In the genomic region with DNA sequence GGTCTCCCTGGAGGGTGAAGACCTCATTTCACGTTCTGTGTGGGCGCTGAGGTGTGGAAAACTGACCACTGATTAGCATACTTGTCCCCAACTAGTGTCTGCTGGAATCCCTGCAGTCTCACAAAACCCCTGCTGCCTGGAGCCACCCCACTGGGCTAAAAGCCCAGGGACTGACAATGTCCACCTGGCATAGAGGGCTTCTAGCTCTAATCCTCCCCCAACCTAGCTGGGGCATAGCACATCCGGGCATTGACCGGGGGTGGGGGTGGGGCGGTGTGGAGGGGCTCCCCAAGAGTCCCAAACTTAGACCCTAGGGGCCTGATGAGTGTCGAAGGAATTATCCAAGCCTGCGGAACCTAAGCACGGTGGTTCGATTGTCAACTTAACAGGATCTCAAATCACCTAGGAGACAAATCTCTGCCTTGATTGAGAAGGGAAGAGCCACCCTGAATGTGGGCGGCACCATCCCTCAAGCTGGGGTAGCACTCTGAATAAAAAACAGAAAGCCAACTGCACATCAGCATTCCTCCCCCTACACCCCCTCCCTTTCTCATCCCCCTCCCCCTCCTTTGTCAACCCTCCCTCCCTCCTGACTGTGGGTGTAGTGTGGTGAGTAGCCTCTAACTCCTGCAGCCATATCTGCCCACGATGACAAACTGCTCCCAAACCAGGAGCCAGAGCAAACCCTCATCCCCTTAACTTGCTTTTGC, we compare ENCODE assay signal across 22 mouse cellular contexts. TPM values are rescaled to one million over a fixed set of nuclear protein-coding genes. Genes with fewer than 3 reads are reported as not detected.
DNase-seq lines count a peak whose midpoint lies in the region; ATAC-seq and TF ChIP-seq lines count a peak whose summit lies in the region.
"Had no signal": no experiment of that assay in that cellular context is flagged by ENCODE, and none has a peak within 500 bp of the region (broad histone marks: within the 10 kb centered on the region; RNA-seq: fewer than 3 reads in every experiment).

No protein-coding gene starts in this region.

- no peaks in the 10 kb centered on the region for H3K27me3 ChIP-seq in hindbrain, embryonic 13.5 days
- H3K27me3 ChIP-seq in hindbrain, embryonic 11.5 days (ENCODE audit: control insufficient read depth, insufficient read depth, low read length): no peaks in the 10 kb centered on the region
- H3K27me3 ChIP-seq in hindbrain, postnatal 0 days (ENCODE audit: insufficient read depth, low read length): no peaks in the 10 kb centered on the region
- no peaks in the 10 kb centered on the region for H3K27me3 ChIP-seq in neural tube, embryonic 15.5 days (replicated peaks)
- H3K27me3 ChIP-seq: limb, embryonic 12.5 days; stomach, embryonic 15.5 days had no signal

- no peak overlapping the region for H3K9ac ChIP-seq in hindbrain, embryonic 13.5 days
- H3K9ac ChIP-seq in hindbrain, embryonic 11.5 days (ENCODE audit: low read depth, low read length): no peak overlapping the region
- H3K9ac ChIP-seq in hindbrain, postnatal 0 days (replicated peaks; ENCODE audit: low read length): no peak overlapping the region
- H3K9ac ChIP-seq in neural tube, embryonic 15.5 days (replicated peaks): no peak overlapping the region
- H3K9ac ChIP-seq: heart, embryonic 13.5 days; limb, embryonic 12.5 days; liver, embryonic 14.5 days; stomach, embryonic 15.5 days had no signal

- H3K4me1 ChIP-seq in hindbrain, embryonic 13.5 days (replicated peaks): peaks cover 35% of the 10 kb centered on the region
- peaks cover 4% of the 10 kb centered on the region for H3K4me1 ChIP-seq in hindbrain, embryonic 11.5 days (replicated peaks; ENCODE audit: control insufficient read depth, insufficient read depth, low read length)
- H3K4me1 ChIP-seq in hindbrain, postnatal 0 days (ENCODE audit: insufficient read depth, low read length): peaks cover 10% of the 10 kb centered on the region; the same call in 1 of the 2 replicates
- H3K4me1 ChIP-seq in neural tube, embryonic 15.5 days: peaks cover 24% of the 10 kb centered on the region
- H3K4me1 ChIP-seq: heart, embryonic 13.5 days; stomach, embryonic 15.5 days had no signal

- peaks cover 7% of the 10 kb centered on the region; the same call in 1 of the 2 replicates for H3K9me3 ChIP-seq in hindbrain, embryonic 13.5 days
- H3K9me3 ChIP-seq in hindbrain, embryonic 11.5 days (ENCODE audit: control insufficient read depth, low read length): no peaks in the 10 kb centered on the region
- no peaks in the 10 kb centered on the region for H3K9me3 ChIP-seq in hindbrain, postnatal 0 days (ENCODE audit: low read length)
- no peaks in the 10 kb centered on the region for H3K9me3 ChIP-seq in neural tube, embryonic 15.5 days (replicated peaks)
- H3K9me3 ChIP-seq: embryonic facial prominence, embryonic 10.5 days; stomach, embryonic 15.5 days had no signal

- no peak for ATAC-seq in hindbrain, embryonic 13.5 days (ENCODE audit: low FRiP score)
- no peak for ATAC-seq in hindbrain, embryonic 11.5 days (ENCODE audit: low FRiP score)
- ATAC-seq in hindbrain, postnatal 0 days: no peak
- no peak for ATAC-seq in neural tube, embryonic 15.5 days (ENCODE audit: low FRiP score)

- peaks cover 4% of the 10 kb centered on the region; the same call in 1 of the 2 replicates for H3K36me3 ChIP-seq in hindbrain, embryonic 13.5 days
- H3K36me3 ChIP-seq in hindbrain, embryonic 11.5 days (ENCODE audit: control insufficient read depth, insufficient read depth, low read length): no peaks in the 10 kb centered on the region
- no peaks in the 10 kb centered on the region for H3K36me3 ChIP-seq in hindbrain, postnatal 0 days (ENCODE audit: insufficient read depth, low read length)
- H3K36me3 ChIP-seq in neural tube, embryonic 15.5 days: no peaks in the 10 kb centered on the region
- H3K36me3 ChIP-seq: embryonic facial prominence, embryonic 10.5 days; heart, embryonic 13.5 days; limb, embryonic 12.5 days; stomach, embryonic 15.5 days had no signal

- H3K27ac ChIP-seq in hindbrain, embryonic 13.5 days: peak overlapping the region; percentile 1; the same call in 1 of the 2 replicates
- H3K27ac ChIP-seq in hindbrain, embryonic 11.5 days (ENCODE audit: low read depth, low read length): no peak overlapping the region
- H3K27ac ChIP-seq in hindbrain, postnatal 0 days: 0 out of 2 replicates have a peak overlapping the region, but pooled peaks have one; percentile 52
- H3K27ac ChIP-seq in neural tube, embryonic 15.5 days (replicated peaks): peak overlapping the region; percentile 34; the same call in 1 of the 2 replicates
- H3K27ac ChIP-seq: heart, embryonic 13.5 days; limb, embryonic 12.5 days; liver, embryonic 14.5 days; stomach, embryonic 15.5 days had no signal

- H3K4me2 ChIP-seq in hindbrain, embryonic 13.5 days: no peak overlapping the region
- H3K4me2 ChIP-seq in hindbrain, embryonic 11.5 days (replicated peaks; ENCODE audit: low read depth, low read length): no peak overlapping the region
- no peak overlapping the region for H3K4me2 ChIP-seq in hindbrain, postnatal 0 days (ENCODE audit: low read depth, low read length)
- H3K4me2 ChIP-seq in neural tube, embryonic 15.5 days: no peak overlapping the region
- H3K4me2 ChIP-seq: heart, embryonic 13.5 days; limb, embryonic 12.5 days; stomach, embryonic 15.5 days had no signal

- no peak for DNase-seq in hindbrain, embryonic 11.5 days (ENCODE audit: low spot score)
- peak; percentile 64 for DNase-seq in right cerebral cortex, adult 18-20 months
- DNase-seq in right cerebral cortex, postnatal 10 days (ENCODE audit: low spot score in 2 of 2): no peak
- no peak for DNase-seq in hindbrain, postnatal 0 days (ENCODE audit: low spot score)
- no peak for DNase-seq in thymus, adult 18-20 months
- no peak for DNase-seq in lung, postnatal 36 days
- DNase-seq: adrenal gland, postnatal 14 days; gastrocnemius, postnatal 36 days; lung, postnatal 4 days; spleen, adult 18-20 months; thymus, postnatal 14 days had no signal

- whole genome bisulfite sequencing in hindbrain, embryonic 13.5 days: 25% methylated on average over 11 of the region's 11 CpGs
- 28% methylated on average over 11 of the region's 11 CpGs for WGBS in hindbrain, embryonic 11.5 days
- WGBS in hindbrain, postnatal 0 days: 22% methylated on average over 11 of the region's 11 CpGs
- 36% methylated on average over 11 of the region's 11 CpGs for WGBS in neural tube, embryonic 15.5 days

- H3K4me3 ChIP-seq in hindbrain, embryonic 13.5 days: no peak overlapping the region
- no peak overlapping the region for H3K4me3 ChIP-seq in hindbrain, embryonic 11.5 days (ENCODE audit: low read depth, low read length)
- H3K4me3 ChIP-seq in hindbrain, postnatal 0 days (ENCODE audit: low read length): no peak overlapping the region
- H3K4me3 ChIP-seq in neural tube, embryonic 15.5 days (replicated peaks): no peak overlapping the region
- H3K4me3 ChIP-seq: embryonic facial prominence, embryonic 10.5 days; erythroblast, embryonic 14.5 days; heart, embryonic 13.5 days; limb, embryonic 12.5 days; stomach, embryonic 15.5 days had no signal

- TF ChIP-seq CTCF in hindbrain, postnatal 0 days (IDR thresholded peaks at IDR 0.05; ENCODE audit: low read depth): no peak

RNA-seq across cellular contexts. Expression of a gene that starts 29.5 kb away (rescaled TPM):
- 54.3 and 55.2 TPM in 2 replicates for polyA plus RNA-seq in hindbrain, embryonic 13.5 days (2015; fragmentation: Nextera tagmentation; extraction: Ambion mirVana)
- polyA plus RNA-seq in hindbrain, embryonic 11.5 days (2014; fragmentation: Nextera tagmentation; extraction: Ambion mirVana): 11.7 and 12.6 TPM in 2 replicates
- 50.0 and 52.6 TPM in 2 replicates for total RNA-seq in hindbrain, postnatal 0 days (2014; rRNA removed)
- 75.5 and 76.8 TPM in 2 replicates for polyA plus RNA-seq in hindbrain, postnatal 0 days (2015; fragmentation: Nextera tagmentation; extraction: Ambion mirVana)
- 80.9 and 99.8 TPM in 2 replicates for polyA plus RNA-seq in neural tube, embryonic 15.5 days (2015; fragmentation: Nextera tagmentation; extraction: Ambion mirVana)
- total RNA-seq: hematopoietic stem cell, adult 5-6 weeks; monocyte, adult 5-6 weeks; neutrophil, adult 5-6 weeks had no signal
